Mouse (Mus musculus) hindbrain, embryonic 13.5 days (tissue): Measurements from ENCODE around the gene Kmt5c. TPM values are rescaled to one million over a fixed set of nuclear protein-coding genes. Genes with fewer than 3 reads are reported as not detected.

Experiments
- ATAC-seq: fragments of 200-750 bp; cut with Nextera tagmentation; 2 replicates; pipeline ENCODE4 v1.8.0; 2017; ENCODE audit warnings: moderate TSS enrichment; ENCODE audit not compliant: low FRiP score
- H3K27ac ChIP-seq: fragments of 300-500 bp; sonication (generic); 2 replicates; pipeline ENCODE4 v1.5.1; 2015; ENCODE audit warnings: inconsistent platforms, mild to moderate bottlenecking, moderate library complexity
- H3K27me3 ChIP-seq: fragments of 300-500 bp; sonication (generic); 2 replicates; pipeline ENCODE4 v1.6.1; 2015; ENCODE audit warnings: mild to moderate bottlenecking, inconsistent platforms
- H3K36me3 ChIP-seq: fragments of 300-500 bp; sonication (generic); 2 replicates; pipeline ENCODE4 v1.6.1; 2015; ENCODE audit warnings: mild to moderate bottlenecking, inconsistent platforms
- H3K4me1 ChIP-seq: fragments of 300-500 bp; sonication (generic); replicated peaks from 2 replicates; pipeline ENCODE4 v1.6.1; 2015; ENCODE audit warnings: inconsistent platforms
- H3K4me2 ChIP-seq: fragments of 300-500 bp; sonication (generic); 2 replicates; pipeline ENCODE4 v1.6.1; 2015; ENCODE audit warnings: inconsistent platforms, mild to moderate bottlenecking, moderate library complexity
- H3K4me3 ChIP-seq: fragments of 300-500 bp; sonication (generic); 2 replicates; pipeline ENCODE4 v1.5.1; 2015; ENCODE audit warnings: mild to moderate bottlenecking, inconsistent platforms
- H3K9ac ChIP-seq: fragments of 300-500 bp; sonication (generic); 2 replicates; pipeline ENCODE4 v1.6.1; 2015; ENCODE audit warnings: mild to moderate bottlenecking, inconsistent platforms
- H3K9me3 ChIP-seq: fragments of 300-500 bp; sonication (generic); 2 replicates; pipeline ENCODE4 v1.6.1; 2016; ENCODE audit warnings: inconsistent platforms
- WGBS: fragments of 180-500 bp; shearing (Covaris S2); methylation state at CpG from one replicate; pipeline ENCODE4 v1.1.7; 2015; 5-methylcytosine and 5-hydroxymethylcytosine counted together
- polyA plus RNA-seq: library from polyadenylated mRNA; unstranded; fragments of >200 nt; fragmentation: Nextera tagmentation; extraction: Ambion mirVana; gene quantifications from 2 replicates; pipeline ENCODE4 v1.2.1, GENCODE M21; 2015

Kmt5c gene
- polyA plus RNA-seq, 1 experiment from 2014 or later = 79.4 TPM

DNA sequence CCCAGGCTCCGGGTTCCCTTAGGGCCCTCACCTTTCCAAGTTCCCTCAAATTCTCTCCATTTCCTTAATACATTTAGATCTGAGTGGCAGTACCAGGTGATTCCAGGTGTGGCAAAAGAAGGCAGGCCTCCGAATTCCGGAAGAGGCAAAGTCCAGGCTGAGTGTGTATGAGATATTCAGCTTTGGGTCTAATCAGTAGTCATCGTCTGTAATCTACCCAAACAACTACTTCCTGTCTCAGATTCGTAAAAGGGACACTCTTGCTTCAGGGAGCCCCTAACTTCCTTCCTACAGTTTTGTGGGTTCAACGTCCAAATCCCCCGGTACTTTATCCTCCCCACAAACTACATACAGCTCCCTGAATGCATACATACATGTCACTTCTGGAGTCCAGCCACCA lies 14.7 kb upstream of the Kmt5c start, which contains the start of gene Tmem150b:
Tmem150b (minus strand) TSS at position 81 of the 400 bp plus-strand sequence.
- H3K4me2 ChIP-seq = no peak within 1 kb of the TSS
- 89% methylated on average over 7 of the region's 7 CpGs for WGBS
- no peaks in the 10 kb centered on the region; the same call in 1 of the 2 replicates for H3K27me3 ChIP-seq
- no peak within 1 kb of the TSS for H3K4me3 ChIP-seq
- H3K27ac ChIP-seq = no peak within 1 kb of the TSS
- H3K36me3 ChIP-seq = no peaks in the 10 kb centered on the region
- H3K4me1 ChIP-seq = no peaks in the 10 kb centered on the region
- H3K9me3 ChIP-seq = no peaks in the 10 kb centered on the region
- no peak for ATAC-seq
- no peak within 1 kb of the TSS for H3K9ac ChIP-seq

DNA sequence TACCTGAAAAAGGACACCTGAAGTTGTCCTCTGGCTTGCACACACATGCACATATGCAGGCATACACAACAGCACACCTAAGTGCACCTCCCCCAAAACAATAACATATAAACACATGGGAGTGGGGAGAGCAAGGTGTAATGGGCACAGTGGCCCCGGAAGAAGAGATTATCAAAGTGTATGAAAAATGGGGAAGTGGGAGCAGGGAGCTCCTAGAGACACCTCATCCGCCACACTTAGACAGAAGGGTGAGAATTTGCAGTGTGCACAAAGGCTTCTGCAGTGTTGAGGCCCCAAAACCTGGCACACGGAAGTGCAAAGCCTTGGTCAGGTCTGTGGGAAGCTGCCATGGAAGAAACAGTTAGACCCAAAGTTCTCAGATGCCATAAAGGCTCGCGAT lies 8.8 kb upstream of the Kmt5c start:
- H3K36me3 ChIP-seq = no peaks in the 10 kb centered on the region
- WGBS = 84% methylated on average over 5 of the region's 5 CpGs
- no peak for ATAC-seq

DNA sequence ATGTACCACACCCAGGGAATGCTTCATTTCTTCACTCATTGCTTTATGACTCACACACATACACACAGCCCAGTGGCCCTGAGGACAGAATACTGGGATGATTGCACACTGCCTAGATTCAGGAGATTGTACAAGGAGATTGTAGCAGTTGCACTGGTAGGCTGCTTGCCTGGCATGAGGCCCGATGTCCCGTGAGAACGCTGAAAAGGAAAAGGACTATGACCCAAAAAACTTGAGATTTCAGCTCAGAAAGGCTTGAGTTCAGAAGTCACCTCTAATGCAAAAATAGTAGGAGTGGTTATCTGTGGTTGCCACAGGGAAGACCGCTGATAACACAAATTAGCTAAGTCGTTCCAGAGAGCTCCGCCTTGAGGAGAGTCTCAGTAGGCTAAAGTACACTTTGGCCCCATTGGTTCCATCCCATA lies 6.9 kb upstream of the Kmt5c start:
- Histone ChIP-seq H3K4me3 (no peak overlapping the region), H3K27me3 (no peaks in the 10 kb centered on the region), H3K36me3 (no peaks in the 10 kb centered on the region), H3K27ac (no peak overlapping the region), H3K9me3 (no peaks in the 10 kb centered on the region), H3K4me2 (no peak overlapping the region), H3K9ac (no peak overlapping the region), H3K4me1 (no peaks in the 10 kb centered on the region)
- 70% methylated on average over 6 of the region's 6 CpGs for WGBS
- no peak for ATAC-seq

More for the DNA sequence above, 8.8 kb upstream of the Kmt5c start:
- Histone ChIP-seq H3K4me1 (no peaks in the 10 kb centered on the region), H3K27me3 (no peaks in the 10 kb centered on the region), H3K4me2 (no peak overlapping the region), H3K4me3 (no peak overlapping the region), H3K9ac (no peak overlapping the region), H3K9me3 (no peaks in the 10 kb centered on the region), H3K27ac (no peak overlapping the region)

DNA sequence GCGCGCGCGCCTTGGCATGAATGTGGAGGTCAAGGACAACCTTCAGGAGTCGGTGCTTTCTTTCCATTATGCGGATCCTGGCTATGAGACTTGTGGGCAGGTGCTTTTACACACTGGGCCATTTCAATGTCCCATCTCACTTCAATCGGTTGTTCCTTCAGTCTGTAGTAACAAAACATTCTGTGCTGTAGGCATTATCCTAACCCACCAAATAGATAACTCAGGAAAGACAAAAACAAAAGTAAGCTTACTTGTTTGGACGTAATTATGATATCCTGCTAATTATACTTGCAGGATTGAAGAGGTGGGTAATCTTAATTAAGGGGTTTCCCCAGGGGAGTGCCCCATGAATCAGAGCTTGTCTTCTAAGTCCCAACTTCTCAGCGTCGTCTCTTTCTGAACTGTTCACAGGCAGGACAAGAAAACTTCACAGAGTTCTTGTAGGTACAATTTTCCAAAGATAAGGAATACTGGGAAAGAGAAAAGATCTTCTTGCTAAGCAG lies 823 bp upstream of the Kmt5c start:
- WGBS = 45% methylated on average over 10 of the region's 10 CpGs
- Histone ChIP-seq H3K4me2 (peak overlapping the region; percentile 60), H3K9me3 (no peaks in the 10 kb centered on the region), H3K27ac (peak overlapping the region; percentile 88), H3K4me3 (peak overlapping the region; percentile 40), H3K9ac (peak overlapping the region; percentile 46; the same call in 1 of the 2 replicates), H3K4me1 (peaks cover 44% of the 10 kb centered on the region), H3K36me3 (peaks cover 16% of the 10 kb centered on the region), H3K27me3 (no peaks in the 10 kb centered on the region)
- no peak for ATAC-seq

DNA sequence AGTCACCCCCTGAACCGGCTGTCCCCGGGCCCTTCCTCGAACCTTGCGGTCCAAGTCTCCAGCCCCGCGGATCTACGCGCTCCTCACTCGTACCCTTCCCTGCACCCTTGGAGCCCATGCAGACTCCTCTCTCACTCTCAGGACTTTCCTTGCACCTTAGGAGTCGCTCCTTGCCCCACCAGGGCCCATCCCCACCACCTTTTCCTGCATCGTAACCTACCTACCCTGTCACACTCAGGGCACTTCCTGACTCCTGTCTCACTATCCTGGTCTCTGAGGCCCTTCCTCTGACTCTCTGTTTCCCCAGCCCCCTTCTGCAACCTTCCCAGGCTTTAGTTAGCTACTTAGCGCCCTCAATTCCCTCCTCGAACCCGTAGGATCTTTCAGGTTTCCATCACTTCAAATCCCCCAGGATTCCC lies 403 bp downstream of the Kmt5c start:
- peak; percentile 49 for ATAC-seq
- Histone ChIP-seq H3K9ac (peak overlapping the region; percentile 93), H3K9me3 (no peaks in the 10 kb centered on the region), H3K4me3 (peak overlapping the region; percentile 78), H3K36me3 (peaks cover 26% of the 10 kb centered on the region), H3K27me3 (no peaks in the 10 kb centered on the region), H3K4me1 (peaks cover 45% of the 10 kb centered on the region), H3K4me2 (peak overlapping the region; percentile 87), H3K27ac (peak overlapping the region; percentile 95)
- WGBS = 0% methylated on average over 5 of the region's 14 CpGs

DNA sequence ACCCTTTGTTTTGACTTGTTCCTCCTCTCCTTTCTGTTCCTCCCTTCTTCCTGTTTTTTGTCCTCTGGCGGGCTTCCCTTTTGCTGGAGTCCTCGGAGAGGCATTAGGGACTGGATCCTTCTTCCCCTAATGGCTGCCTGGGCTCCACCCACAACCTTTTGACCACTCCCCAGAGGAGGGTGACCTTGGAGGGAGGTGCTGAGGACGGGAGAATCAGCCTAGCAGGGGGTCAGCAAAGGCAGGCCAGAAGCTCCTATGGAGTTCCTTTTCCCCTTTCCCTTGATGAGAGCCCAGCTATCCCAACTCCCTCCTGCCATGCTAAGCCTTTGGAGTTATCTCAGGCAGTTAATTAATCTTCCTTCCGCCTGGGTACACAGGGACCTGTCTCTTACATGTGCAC lies 1.2 kb downstream of the Kmt5c start:
- Histone ChIP-seq H3K9me3 (no peaks in the 10 kb centered on the region), H3K4me1 (peaks cover 54% of the 10 kb centered on the region), H3K9ac (peak overlapping the region; percentile 93), H3K36me3 (peaks cover 34% of the 10 kb centered on the region), H3K4me3 (peak overlapping the region; percentile 78), H3K27ac (peak overlapping the region; percentile 95), H3K27me3 (no peaks in the 10 kb centered on the region), H3K4me2 (peak overlapping the region; percentile 87)
- ATAC-seq = no peak
- under 1% methylated on average over 4 of the region's 4 CpGs for WGBS

DNA sequence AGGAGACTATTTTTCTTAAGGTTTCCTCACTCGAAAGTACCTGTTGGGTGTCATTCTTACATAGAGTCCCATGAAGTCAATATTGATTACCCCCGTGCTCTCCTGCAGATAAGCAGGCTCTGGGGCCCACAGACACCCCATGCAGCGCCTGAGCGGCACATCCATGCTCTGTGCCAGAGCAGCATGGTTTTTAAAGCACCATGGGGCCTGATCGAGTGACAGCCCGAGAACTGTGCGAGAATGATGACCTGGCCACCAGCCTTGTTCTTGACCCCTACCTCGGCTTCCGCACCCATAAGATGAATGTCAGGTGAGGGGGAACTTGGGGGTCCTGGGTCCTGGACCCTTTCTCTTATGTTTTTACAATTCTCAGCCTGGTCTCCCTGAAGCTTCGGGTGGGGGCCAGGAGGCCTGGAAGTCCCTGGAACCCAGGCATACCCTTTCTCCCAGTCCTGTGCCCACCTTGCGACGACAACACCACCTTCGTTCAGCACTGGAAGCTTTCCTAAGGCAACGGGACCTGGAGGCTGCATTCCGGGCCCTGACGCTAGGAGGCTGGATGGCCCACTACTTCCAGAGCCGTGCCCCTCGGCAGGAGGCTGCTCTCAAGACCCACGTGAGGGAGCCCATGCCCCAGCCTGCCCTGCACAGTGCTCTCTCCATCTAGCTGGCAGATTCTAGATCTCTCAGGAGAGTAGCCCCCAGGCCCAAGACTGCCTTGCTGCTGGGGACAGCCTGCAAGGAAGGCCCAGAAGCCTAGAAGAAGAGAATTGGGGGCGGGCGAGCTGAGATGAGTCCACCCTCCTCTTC lies 2.0 kb downstream of the Kmt5c start:
- no peak for ATAC-seq
- H3K9ac ChIP-seq = peak overlapping the region; percentile 93

DNA sequence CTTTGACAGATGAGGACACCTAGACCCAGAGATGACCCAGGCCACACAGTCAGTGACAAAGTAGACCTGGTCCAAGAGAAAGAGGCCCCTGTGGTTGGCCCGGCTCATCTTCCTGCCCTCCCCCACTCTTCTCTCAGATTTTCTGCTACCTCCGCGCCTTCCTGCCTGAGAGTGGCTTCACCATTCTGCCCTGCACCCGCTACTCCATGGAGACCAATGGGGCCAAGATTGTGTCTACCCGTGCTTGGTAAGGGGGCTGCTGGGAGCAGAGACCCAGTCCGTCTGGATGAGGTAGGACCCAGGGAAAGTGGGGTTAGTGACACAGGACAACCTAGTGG lies 2.5 kb downstream of the Kmt5c start:
- H3K4me2 ChIP-seq = peak overlapping the region; percentile 87
- H3K27ac ChIP-seq = no peak overlapping the region

More for the DNA sequence above, 2.0 kb downstream of the Kmt5c start:
- H3K4me3 ChIP-seq = peak overlapping the region; percentile 78
- H3K27me3 ChIP-seq = no peaks in the 10 kb centered on the region
- H3K27ac ChIP-seq = peak overlapping the region; percentile 95
- H3K4me1 ChIP-seq = peaks cover 61% of the 10 kb centered on the region
- H3K9me3 ChIP-seq = no peaks in the 10 kb centered on the region
- H3K36me3 ChIP-seq = peaks cover 42% of the 10 kb centered on the region
- H3K4me2 ChIP-seq = peak overlapping the region; percentile 87
- WGBS = 80% methylated on average over 21 of the region's 21 CpGs

DNA sequence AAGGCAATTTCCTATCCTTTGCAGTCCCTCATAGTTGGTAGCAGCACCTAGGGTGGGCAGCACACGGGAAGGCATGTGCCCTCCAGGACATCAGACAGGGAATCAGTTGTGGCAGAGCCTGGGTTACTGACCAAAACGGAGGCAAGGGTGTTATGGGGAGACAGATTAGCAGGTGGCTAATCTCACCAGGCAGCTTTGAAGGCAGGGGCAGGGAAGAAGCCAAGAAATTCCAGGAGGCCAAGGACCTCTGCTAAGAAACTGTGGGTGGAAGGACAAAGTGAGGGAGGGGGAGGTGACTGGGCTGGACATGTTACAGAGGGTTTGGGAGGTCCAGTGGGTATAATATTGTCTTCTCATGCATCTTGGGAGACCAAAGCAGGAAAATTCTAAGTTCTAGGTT lies 3.4 kb downstream of the Kmt5c start:
- Histone ChIP-seq H3K4me2 (0 out of 2 replicates have a peak overlapping the region, but pooled peaks have one; percentile 87), H3K4me3 (no peak overlapping the region), H3K36me3 (peaks cover 49% of the 10 kb centered on the region), H3K9me3 (no peaks in the 10 kb centered on the region), H3K27ac (no peak overlapping the region), H3K4me1 (peaks cover 62% of the 10 kb centered on the region), H3K27me3 (no peaks in the 10 kb centered on the region), H3K9ac (no peak overlapping the region)
- 64% methylated on average over 2 of the region's 2 CpGs for WGBS
- ATAC-seq = no peak

More for the DNA sequence above, 2.5 kb downstream of the Kmt5c start:
- WGBS = 86% methylated on average over 6 of the region's 6 CpGs
- Histone ChIP-seq H3K9ac (peak overlapping the region; percentile 93), H3K36me3 (peaks cover 46% of the 10 kb centered on the region), H3K27me3 (no peaks in the 10 kb centered on the region), H3K4me3 (no peak overlapping the region), H3K9me3 (no peaks in the 10 kb centered on the region), H3K4me1 (peaks cover 63% of the 10 kb centered on the region)
- no peak for ATAC-seq

DNA sequence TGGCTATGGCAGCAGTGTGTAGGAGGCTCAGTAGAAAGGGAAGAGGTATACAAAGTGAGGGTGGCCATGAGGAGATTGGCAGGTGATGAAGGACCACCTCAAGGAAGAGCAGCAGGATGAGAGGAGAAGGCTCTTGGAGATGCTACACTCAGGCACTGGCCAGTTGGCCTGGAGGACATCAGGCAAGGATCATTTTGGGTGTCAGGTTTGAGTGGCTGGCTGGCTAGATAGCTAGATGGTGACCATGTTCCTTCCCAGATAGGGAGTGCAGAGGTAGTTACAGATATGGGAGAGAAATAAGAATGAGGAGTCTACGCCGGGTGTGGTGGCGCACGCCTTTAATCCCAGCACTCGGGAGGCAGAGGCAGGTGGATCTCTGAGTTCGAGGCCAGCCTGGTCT lies 5.0 kb downstream of the Kmt5c start:
- no peak for ATAC-seq
- no peak overlapping the region for H3K4me2 ChIP-seq
- peaks cover 54% of the 10 kb centered on the region for H3K4me1 ChIP-seq
- no peak overlapping the region for H3K4me3 ChIP-seq
- H3K27ac ChIP-seq = no peak overlapping the region
- peaks cover 53% of the 10 kb centered on the region for H3K36me3 ChIP-seq
- H3K9me3 ChIP-seq = no peaks in the 10 kb centered on the region
- 97% methylated on average over 6 of the region's 6 CpGs for WGBS
- no peak overlapping the region for H3K9ac ChIP-seq
- no peaks in the 10 kb centered on the region for H3K27me3 ChIP-seq

DNA sequence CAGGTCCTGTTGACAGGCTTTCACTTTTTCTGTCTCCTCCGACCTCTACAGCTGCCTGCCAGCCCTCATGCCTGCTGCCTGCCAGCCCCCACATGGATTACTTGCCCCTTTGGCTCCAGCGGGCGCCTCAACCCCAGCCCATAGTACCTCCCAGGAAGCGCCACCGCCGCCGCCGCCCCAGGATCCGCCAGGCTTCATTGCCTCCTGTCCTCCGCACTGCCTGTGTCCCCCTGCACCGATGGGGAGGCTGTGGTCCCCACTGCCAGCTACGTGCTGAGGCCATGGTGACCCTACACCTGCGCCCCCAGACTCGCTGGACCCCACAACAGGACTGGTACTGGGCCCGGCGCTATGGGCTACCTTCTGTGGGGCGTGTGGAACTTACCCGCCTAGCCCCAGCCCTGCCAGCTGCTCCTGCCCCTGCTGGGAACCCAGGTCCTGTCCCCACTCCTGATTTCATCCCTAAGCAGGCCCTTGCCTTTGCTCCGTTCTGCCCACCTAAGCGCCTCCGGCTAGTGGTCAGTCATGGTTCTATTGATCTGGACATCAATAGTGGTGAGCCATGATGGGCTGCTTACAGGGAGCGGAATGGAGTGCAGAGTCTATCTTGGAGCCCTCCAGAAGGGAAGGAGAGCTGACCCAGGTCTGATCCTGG lies 6.5 kb downstream of the Kmt5c start:
- peak overlapping the region; percentile 15; the same call in 1 of the 2 replicates for H3K9ac ChIP-seq
- ATAC-seq = no peak
- 82% methylated on average over 22 of the region's 22 CpGs for WGBS

DNA sequence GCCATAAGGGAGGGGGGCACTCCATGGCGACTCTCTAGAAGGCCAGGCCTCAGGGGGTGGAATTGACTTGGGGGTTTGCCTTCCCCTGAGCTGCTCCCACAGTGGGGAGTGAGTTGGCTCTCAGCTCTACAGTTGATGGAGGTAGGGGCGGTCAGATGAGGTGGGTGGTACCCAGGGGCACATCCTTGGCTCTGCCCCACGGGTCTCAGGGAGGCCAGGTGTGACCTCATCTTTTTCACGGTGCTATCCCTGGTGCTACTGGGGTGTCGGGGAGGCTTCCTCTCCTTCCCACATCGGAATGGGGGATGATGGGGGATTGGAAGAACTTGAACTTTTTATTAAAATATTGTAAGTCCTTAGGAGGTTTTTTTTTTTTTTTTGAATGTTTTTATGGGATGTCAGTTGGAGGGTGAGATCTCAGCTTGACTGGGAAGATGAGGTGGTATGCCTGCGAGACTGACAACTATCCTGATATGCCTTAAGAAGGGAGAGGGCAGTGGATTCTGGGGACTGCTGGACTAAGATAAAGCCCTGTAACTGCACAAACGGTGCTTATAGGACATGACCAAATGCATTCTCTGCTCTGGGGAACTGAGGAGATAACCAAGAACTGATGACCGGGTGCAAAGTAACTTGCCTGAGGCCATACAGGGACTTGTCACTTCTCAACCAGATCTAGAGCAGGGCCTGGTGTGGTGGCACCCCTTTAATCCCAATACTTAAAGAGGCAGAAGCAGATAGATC lies 7.4 kb downstream of the Kmt5c start:
- Histone ChIP-seq H3K9ac (0 out of 2 replicates have a peak overlapping the region, but pooled peaks have one; percentile 15), H3K27me3 (0 out of 2 replicates have a peak, but pooled peaks cover 9% of the 10 kb centered on the region), H3K36me3 (peaks cover 53% of the 10 kb centered on the region), H3K9me3 (no peaks in the 10 kb centered on the region), H3K4me2 (no peak overlapping the region), H3K4me3 (no peak overlapping the region), H3K27ac (no peak overlapping the region), H3K4me1 (peaks cover 45% of the 10 kb centered on the region)
- WGBS = 79% methylated on average over 9 of the region's 9 CpGs
- ATAC-seq = no peak

More for the DNA sequence above, 6.5 kb downstream of the Kmt5c start:
- Histone ChIP-seq H3K4me3 (no peak overlapping the region), H3K27ac (no peak overlapping the region), H3K4me1 (peaks cover 45% of the 10 kb centered on the region), H3K36me3 (peaks cover 53% of the 10 kb centered on the region), H3K4me2 (no peak overlapping the region), H3K27me3 (0 out of 2 replicates have a peak, but pooled peaks cover 4% of the 10 kb centered on the region), H3K9me3 (no peaks in the 10 kb centered on the region)
